Comparison of ENCODE assay signal across 11 mouse cellular contexts in genomic region chr11:98777888-98778287, GRCm38 (mm10). TPM values are rescaled to one million over a fixed set of nuclear protein-coding genes. Genes with fewer than 3 reads are reported as not detected.
A peak's percentile ranks its signal among the peaks of the same experiment; 100 is the strongest.
DNase-seq lines count a peak whose midpoint lies in the region; ATAC-seq and TF ChIP-seq lines count a peak whose summit lies in the region.
"Had no signal": no experiment of that assay in that cellular context is flagged by ENCODE, and none has a peak within 500 bp of the region (broad histone marks: within the 10 kb centered on the region; RNA-seq: fewer than 3 reads in every experiment).

No protein-coding gene starts in this region.

- no peaks in the 10 kb centered on the region for H3K9me3 ChIP-seq in kidney, postnatal 0 days (replicated peaks; ENCODE audit: low read length)
- no peaks in the 10 kb centered on the region for H3K9me3 ChIP-seq in embryonic facial prominence, embryonic 14.5 days (ENCODE audit: control insufficient read depth, low read length)
- H3K9me3 ChIP-seq in limb, embryonic 15.5 days = no peaks in the 10 kb centered on the region
- no peaks in the 10 kb centered on the region for H3K9me3 ChIP-seq in midbrain, postnatal 0 days (ENCODE audit: low read length)
- H3K9me3 ChIP-seq: forebrain, embryonic 13.5 days had no signal

- H3K4me3 ChIP-seq in kidney, postnatal 0 days (replicated peaks; ENCODE audit: low read depth, low read length) = no peak overlapping the region
- no peak overlapping the region for H3K4me3 ChIP-seq in embryonic facial prominence, embryonic 14.5 days (ENCODE audit: low read depth, low read length)
- H3K4me3 ChIP-seq in limb, embryonic 15.5 days = no peak overlapping the region
- H3K4me3 ChIP-seq in midbrain, postnatal 0 days (ENCODE audit: low read depth, low read length) = no peak overlapping the region
- H3K4me3 ChIP-seq: forebrain, embryonic 13.5 days had no signal

- TF ChIP-seq CTCF in kidney, postnatal 0 days (IDR thresholded peaks at IDR 0.05; ENCODE audit: low read depth) = no peak
- TF ChIP-seq CTCF in midbrain, postnatal 0 days (IDR thresholded peaks at IDR 0.05) = no peak

- no peak for ATAC-seq in kidney, postnatal 0 days (replicated peaks; ENCODE audit: low FRiP score, low read depth)
- no peak for ATAC-seq in embryonic facial prominence, embryonic 14.5 days (ENCODE audit: low read depth)
- no peak for ATAC-seq in limb, embryonic 15.5 days (ENCODE audit: insufficient number of reproducible peaks, low FRiP score, low TSS enrichment, low read depth)
- no peak for ATAC-seq in midbrain, postnatal 0 days (ENCODE audit: low FRiP score)
- ATAC-seq: forebrain, embryonic 13.5 days had no signal

- H3K27me3 ChIP-seq in kidney, postnatal 0 days (ENCODE audit: insufficient read depth, low read length) = no peaks in the 10 kb centered on the region
- no peaks in the 10 kb centered on the region for H3K27me3 ChIP-seq in embryonic facial prominence, embryonic 14.5 days (replicated peaks; ENCODE audit: control insufficient read depth, insufficient read depth, low read length)
- no peaks in the 10 kb centered on the region for H3K27me3 ChIP-seq in limb, embryonic 15.5 days
- H3K27me3 ChIP-seq in midbrain, postnatal 0 days (ENCODE audit: insufficient read depth, low read length) = no peaks in the 10 kb centered on the region
- H3K27me3 ChIP-seq: forebrain, embryonic 13.5 days had no signal

- DNase-seq in adrenal gland, postnatal 14 days = peak; percentile 4
- DNase-seq in adrenal gland, adult 8-10 months = no peak
- no peak for DNase-seq in kidney, postnatal 0 days (ENCODE audit: low spot score)
- no peak for DNase-seq in kidney, adult 9 months
- no peak for DNase-seq in embryonic facial prominence, embryonic 14.5 days (ENCODE audit: low spot score)
- no peak for DNase-seq in gastrocnemius, adult 18-20 months (ENCODE audit: low spot score)
- DNase-seq in midbrain, postnatal 0 days (ENCODE audit: low spot score) = no peak
- DNase-seq: layer of hippocampus, postnatal 36 days; thymus, adult 2 months had no signal

- peak overlapping the region; percentile 95 for H3K27ac ChIP-seq in kidney, postnatal 0 days
- H3K27ac ChIP-seq in embryonic facial prominence, embryonic 14.5 days (replicated peaks; ENCODE audit: low read depth, low read length) = peak overlapping the region; percentile 74
- peak overlapping the region; percentile 89 for H3K27ac ChIP-seq in limb, embryonic 15.5 days
- H3K27ac ChIP-seq in midbrain, postnatal 0 days (ENCODE audit: low read depth, low read length) = no peak overlapping the region
- H3K27ac ChIP-seq: forebrain, embryonic 13.5 days had no signal

- H3K4me2 ChIP-seq in kidney, postnatal 0 days (ENCODE audit: low read length) = no peak overlapping the region
- H3K4me2 ChIP-seq in embryonic facial prominence, embryonic 14.5 days (ENCODE audit: low read depth, low read length) = no peak overlapping the region
- H3K4me2 ChIP-seq in limb, embryonic 15.5 days = no peak overlapping the region
- H3K4me2 ChIP-seq in midbrain, postnatal 0 days (ENCODE audit: low read depth, low read length, poor library complexity, severe bottlenecking) = no peak overlapping the region

- no peak overlapping the region for H3K9ac ChIP-seq in kidney, postnatal 0 days (ENCODE audit: low read depth, low read length)
- no peak overlapping the region for H3K9ac ChIP-seq in embryonic facial prominence, embryonic 14.5 days (ENCODE audit: low read depth, low read length)
- no peak overlapping the region for H3K9ac ChIP-seq in limb, embryonic 15.5 days
- H3K9ac ChIP-seq in midbrain, postnatal 0 days (replicated peaks; ENCODE audit: low read length, poor library complexity, severe bottlenecking) = no peak overlapping the region

- H3K4me1 ChIP-seq in kidney, postnatal 0 days (replicated peaks; ENCODE audit: insufficient read depth, low read length) = peaks cover 67% of the 10 kb centered on the region
- H3K4me1 ChIP-seq in embryonic facial prominence, embryonic 14.5 days (ENCODE audit: control insufficient read depth, insufficient read depth, low read length) = peaks cover 55% of the 10 kb centered on the region
- peaks cover 65% of the 10 kb centered on the region for H3K4me1 ChIP-seq in limb, embryonic 15.5 days
- peaks cover 19% of the 10 kb centered on the region for H3K4me1 ChIP-seq in midbrain, postnatal 0 days (ENCODE audit: insufficient read depth, low read length)

- no peaks in the 10 kb centered on the region for H3K36me3 ChIP-seq in kidney, postnatal 0 days (ENCODE audit: insufficient read depth, low read length)
- H3K36me3 ChIP-seq in embryonic facial prominence, embryonic 14.5 days (ENCODE audit: control insufficient read depth, insufficient read depth, low read length) = no peaks in the 10 kb centered on the region
- no peaks in the 10 kb centered on the region for H3K36me3 ChIP-seq in limb, embryonic 15.5 days
- H3K36me3 ChIP-seq in midbrain, postnatal 0 days (ENCODE audit: insufficient read depth, low read length) = no peaks in the 10 kb centered on the region

RNA-seq across cellular contexts. Expression of gene Nr1d1, which starts 2.8 kb away (rescaled TPM):
- total RNA-seq in adrenal gland, postnatal 14 days (2021) = 32.9 and 51.0 TPM in 2 replicates
- total RNA-seq in adrenal gland, adult 8-10 months (2022) = 100 to 1,000 TPM; 140 to 286 (median 201) TPM
- 3.1 and 3.5 TPM in 2 replicates for polyA plus RNA-seq in kidney, postnatal 0 days (2015; fragmentation: Nextera tagmentation; extraction: Ambion mirVana)
- polyA plus RNA-seq in embryonic facial prominence, embryonic 14.5 days (2014; fragmentation: Nextera tagmentation; extraction: Ambion mirVana) = 1.1 and 1.9 TPM in 2 replicates
- 1.2 TPM in 2 replicates for polyA plus RNA-seq in limb, embryonic 15.5 days (2015; fragmentation: Nextera tagmentation; extraction: Ambion mirVana)
- total RNA-seq in gastrocnemius, adult 18-20 months (2021) = 100 to 1,000 TPM in 1 of 2 experiments, 10 to 100 TPM in 1; 74.0 to 126 TPM
- total RNA-seq in midbrain, postnatal 0 days (2014; rRNA removed) = 7.1 and 11.0 TPM in 2 replicates
- polyA plus RNA-seq in midbrain, postnatal 0 days (2015; fragmentation: Nextera tagmentation; extraction: Ambion mirVana) = 12.3 and 14.3 TPM in 2 replicates

RNA-seq across cellular contexts. Expression of gene Msl1, which starts 17.4 kb away (rescaled TPM):
- 88.5 and 88.7 TPM in 2 replicates for total RNA-seq in adrenal gland, postnatal 14 days (2021)
- total RNA-seq in adrenal gland, adult 8-10 months (2022) = 10 to 100 TPM; 93.5 to 98.5 (median 93.7) TPM
- 17.8 and 19.3 TPM in 2 replicates for polyA plus RNA-seq in kidney, postnatal 0 days (2015; fragmentation: Nextera tagmentation; extraction: Ambion mirVana)
- polyA plus RNA-seq in embryonic facial prominence, embryonic 14.5 days (2014; fragmentation: Nextera tagmentation; extraction: Ambion mirVana) = 18.1 and 18.5 TPM in 2 replicates
- 22.9 and 25.8 TPM in 2 replicates for polyA plus RNA-seq in limb, embryonic 15.5 days (2015; fragmentation: Nextera tagmentation; extraction: Ambion mirVana)
- total RNA-seq in gastrocnemius, adult 18-20 months (2021) = 10 to 100 TPM; 50.5 to 56.4 TPM
- total RNA-seq in midbrain, postnatal 0 days (2014; rRNA removed) = 88.3 and 107 TPM in 2 replicates
- 22.3 and 25.8 TPM in 2 replicates for polyA plus RNA-seq in midbrain, postnatal 0 days (2015; fragmentation: Nextera tagmentation; extraction: Ambion mirVana)

RNA-seq across cellular contexts. Expression of gene Casc3, which starts 26.8 kb away (rescaled TPM):
- total RNA-seq in adrenal gland, postnatal 14 days (2021) = 37.8 and 38.8 TPM in 2 replicates
- 10 to 100 TPM; 34.3 to 47.2 (median 41.6) TPM for total RNA-seq in adrenal gland, adult 8-10 months (2022)
- polyA plus RNA-seq in kidney, postnatal 0 days (2015; fragmentation: Nextera tagmentation; extraction: Ambion mirVana) = 24.6 and 25.7 TPM in 2 replicates
- polyA plus RNA-seq in embryonic facial prominence, embryonic 14.5 days (2014; fragmentation: Nextera tagmentation; extraction: Ambion mirVana) = 32.2 and 34.0 TPM in 2 replicates
- polyA plus RNA-seq in limb, embryonic 15.5 days (2015; fragmentation: Nextera tagmentation; extraction: Ambion mirVana) = 30.0 and 32.5 TPM in 2 replicates
- 10 to 100 TPM; 14.0 to 15.6 TPM for total RNA-seq in gastrocnemius, adult 18-20 months (2021)
- 29.4 and 32.2 TPM in 2 replicates for total RNA-seq in midbrain, postnatal 0 days (2014; rRNA removed)
- 34.0 and 39.7 TPM in 2 replicates for polyA plus RNA-seq in midbrain, postnatal 0 days (2015; fragmentation: Nextera tagmentation; extraction: Ambion mirVana)

RNA-seq across cellular contexts. Expression of gene Thra, which starts 37.5 kb away (rescaled TPM):
- 106 and 124 TPM in 2 replicates for total RNA-seq in adrenal gland, postnatal 14 days (2021)
- total RNA-seq in adrenal gland, adult 8-10 months (2022) = 100 to 1,000 TPM in 1 of 4 experiments, 10 to 100 TPM in 3; 67.1 to 111 (median 82.9) TPM
- 26.1 TPM in 2 replicates for polyA plus RNA-seq in kidney, postnatal 0 days (2015; fragmentation: Nextera tagmentation; extraction: Ambion mirVana)
- 57.7 and 62.2 TPM in 2 replicates for polyA plus RNA-seq in embryonic facial prominence, embryonic 14.5 days (2014; fragmentation: Nextera tagmentation; extraction: Ambion mirVana)
- 38.4 and 39.6 TPM in 2 replicates for polyA plus RNA-seq in limb, embryonic 15.5 days (2015; fragmentation: Nextera tagmentation; extraction: Ambion mirVana)
- 10 to 100 TPM; 78.3 to 85.2 TPM for total RNA-seq in gastrocnemius, adult 18-20 months (2021)
- total RNA-seq in midbrain, postnatal 0 days (2014; rRNA removed) = 774 and 843 TPM in 2 replicates
- polyA plus RNA-seq in midbrain, postnatal 0 days (2015; fragmentation: Nextera tagmentation; extraction: Ambion mirVana) = 165 and 182 TPM in 2 replicates

RNA-seq across cellular contexts. Expression of gene Med24, which starts 48.7 kb away (rescaled TPM):
- 47.4 and 55.5 TPM in 2 replicates for total RNA-seq in adrenal gland, postnatal 14 days (2021)
- total RNA-seq in adrenal gland, adult 8-10 months (2022) = 10 to 100 TPM; 47.7 to 63.3 (median 55.7) TPM
- 38.3 and 41.2 TPM in 2 replicates for polyA plus RNA-seq in kidney, postnatal 0 days (2015; fragmentation: Nextera tagmentation; extraction: Ambion mirVana)
- polyA plus RNA-seq in embryonic facial prominence, embryonic 14.5 days (2014; fragmentation: Nextera tagmentation; extraction: Ambion mirVana) = 40.7 and 49.0 TPM in 2 replicates
- polyA plus RNA-seq in limb, embryonic 15.5 days (2015; fragmentation: Nextera tagmentation; extraction: Ambion mirVana) = 47.6 and 48.3 TPM in 2 replicates
- 10 to 100 TPM; 48.1 to 53.3 TPM for total RNA-seq in gastrocnemius, adult 18-20 months (2021)
- 66.6 and 81.2 TPM in 2 replicates for total RNA-seq in midbrain, postnatal 0 days (2014; rRNA removed)
- polyA plus RNA-seq in midbrain, postnatal 0 days (2015; fragmentation: Nextera tagmentation; extraction: Ambion mirVana) = 52.2 and 59.8 TPM in 2 replicates
